Mouse (Mus musculus) frontal cortex, postnatal 36 days (tissue): ENCODE data around the gene Aldob.
"Not testable (repeated sequence)": the region's sequence is repeated elsewhere in the genome, so short reads cannot be mapped to it uniquely, and the experiment has no call there.

ENCODE experiments used
- DNase-seq, 2 experiments: peaks; one replicate each; pipeline ENCODE4 v3.0.0; 2022; ENCODE audit warnings: low spot score in 2 of 2

Gene Aldob

GRCm38 (mm10) chr4:49535675-49536294 is 13.6 kb downstream of the Aldob start:
- no peak for DNase-seq

DNA sequence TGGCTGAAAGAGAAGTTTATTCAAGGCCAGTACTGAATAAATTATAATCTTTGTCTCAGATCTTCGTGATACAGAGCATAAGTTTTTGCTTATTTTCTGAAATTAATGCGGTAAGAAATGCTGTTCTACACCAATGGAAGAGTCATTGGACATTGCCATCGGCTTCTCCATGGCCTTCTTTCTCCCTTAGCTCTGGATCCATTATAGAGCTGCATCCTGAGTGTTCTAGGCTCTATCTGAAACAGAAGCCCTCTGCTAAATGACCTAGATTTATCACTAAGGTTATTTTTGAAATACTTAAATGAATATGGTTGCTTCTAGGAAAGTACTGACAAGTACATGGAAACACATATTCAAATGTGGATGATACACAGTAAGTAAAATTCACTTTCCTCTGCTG is 14.3 kb downstream of the Aldob start:
- no peak for DNase-seq

DNA sequence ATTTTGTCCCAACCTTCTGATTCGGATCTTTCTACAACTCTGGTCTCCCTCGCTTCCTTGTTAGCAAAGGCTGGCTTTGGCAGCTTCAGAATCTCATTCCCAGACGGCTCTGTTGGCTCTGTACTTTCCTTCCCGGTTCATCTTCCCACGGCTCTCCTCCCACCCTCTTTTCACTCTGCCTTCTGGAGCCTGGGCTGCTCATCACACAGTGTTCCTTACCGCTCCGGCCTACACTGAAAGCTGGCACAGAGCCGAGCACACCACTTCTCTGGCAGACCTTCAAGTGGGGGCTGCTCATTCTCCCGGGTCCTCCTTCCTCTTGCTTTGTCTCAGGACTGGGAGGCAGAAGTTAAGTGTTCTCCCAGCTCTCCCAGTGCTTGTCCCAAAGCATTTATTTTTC is 26.8 kb downstream of the Aldob start:
- DNase-seq = peak; percentile 88 to 89

DNA sequence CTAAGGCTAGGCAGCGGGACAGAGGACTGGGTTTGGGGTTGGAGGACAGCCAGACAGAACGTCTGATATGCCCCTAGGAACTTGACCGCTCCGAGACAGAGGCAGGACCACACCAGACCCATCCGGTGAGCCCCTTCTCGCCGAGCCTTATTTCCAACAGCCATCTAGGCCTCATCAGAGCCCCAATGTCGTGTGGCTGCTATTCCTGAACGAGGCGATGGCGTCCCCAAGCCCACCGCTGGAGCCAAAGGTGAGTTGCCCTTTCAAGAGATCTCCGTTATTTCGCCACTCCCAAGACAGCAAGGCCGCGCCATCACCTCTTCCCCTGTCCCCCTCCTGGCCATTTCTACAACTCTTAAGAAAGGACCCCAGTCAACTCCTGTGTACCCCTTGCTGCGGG is 28.0 kb downstream of the Aldob start:
- no peak for DNase-seq

- peak; percentile 95 to 98 for DNase-seq
Observed at GRCm38 (mm10) chr4:49520572-49521340, 28.6 kb downstream of the Aldob start, which contains the start of the genes Mrpl50 and Zfp189. Gene Mrpl50, minus strand, starts transcription at chr4:49521093. Gene Zfp189, plus strand, starts transcription at chr4:49521176.

- no peak for DNase-seq
Observed at GRCm38 (mm10) chr4:49519476-49519875, 29.9 kb downstream of the Aldob start.

DNA sequence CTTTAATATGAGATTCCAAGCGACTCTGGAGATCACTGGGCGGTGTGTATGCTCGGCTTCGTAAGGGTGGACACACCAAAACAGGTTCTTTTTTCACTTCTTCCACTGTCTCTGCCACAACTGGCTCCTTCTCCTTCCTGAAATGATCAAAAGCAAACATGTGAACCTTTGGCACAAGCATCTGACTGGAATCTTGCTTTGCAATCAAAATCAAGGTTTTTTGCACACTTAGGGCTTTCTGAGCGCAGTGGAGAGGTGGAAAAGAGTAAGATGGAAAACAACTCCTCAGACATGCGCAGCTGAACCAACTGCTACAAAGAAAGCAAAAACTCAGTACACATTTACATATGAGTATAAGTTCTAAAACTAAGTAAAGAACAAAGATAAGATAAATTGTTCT is 34.9 kb downstream of the Aldob start:
- no peak for DNase-seq

DNA sequence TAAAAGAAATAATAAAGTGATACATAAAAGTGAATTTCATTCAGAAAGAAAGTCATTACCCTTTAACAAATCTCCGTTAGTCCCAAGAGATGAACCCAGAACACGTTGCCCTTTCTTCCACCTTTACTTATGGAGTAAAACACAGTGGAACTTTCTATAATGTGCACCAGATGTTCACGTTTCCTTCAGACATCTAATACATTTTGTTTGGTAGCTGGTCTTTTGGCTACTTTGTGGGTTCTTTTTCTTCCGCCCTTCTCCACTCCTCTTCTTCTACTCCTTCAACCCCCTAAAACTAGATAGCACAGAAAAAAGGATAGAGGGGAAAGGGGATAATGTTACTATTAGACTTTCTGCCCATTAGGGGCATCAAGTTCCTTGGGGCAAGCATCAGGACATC is 36.7 kb downstream of the Aldob start:
- no peak for DNase-seq

GRCm38 (mm10) chr4:49510236-49510835 is 39.0 kb downstream of the Aldob start:
- not testable (repeated sequence) for DNase-seq

DNA sequence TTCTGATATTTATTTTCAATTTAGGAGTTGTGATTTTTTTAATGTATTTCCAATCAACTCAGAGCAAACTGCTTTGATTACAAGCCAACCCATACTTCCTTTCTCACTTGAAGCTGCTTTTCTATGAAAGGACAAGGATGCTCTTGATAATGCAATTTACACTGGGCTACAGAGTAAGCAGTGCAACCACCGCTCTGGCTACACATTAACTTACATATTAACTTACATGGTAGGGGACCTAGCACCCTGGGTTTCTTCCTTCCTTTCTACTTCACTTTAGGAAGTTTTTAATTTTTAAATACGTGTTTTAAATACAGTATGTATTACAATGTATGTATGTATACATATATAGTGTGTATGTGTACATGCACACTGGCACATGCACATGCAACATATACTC is 40.2 kb downstream of the Aldob start:
- DNase-seq = no peak

DNA sequence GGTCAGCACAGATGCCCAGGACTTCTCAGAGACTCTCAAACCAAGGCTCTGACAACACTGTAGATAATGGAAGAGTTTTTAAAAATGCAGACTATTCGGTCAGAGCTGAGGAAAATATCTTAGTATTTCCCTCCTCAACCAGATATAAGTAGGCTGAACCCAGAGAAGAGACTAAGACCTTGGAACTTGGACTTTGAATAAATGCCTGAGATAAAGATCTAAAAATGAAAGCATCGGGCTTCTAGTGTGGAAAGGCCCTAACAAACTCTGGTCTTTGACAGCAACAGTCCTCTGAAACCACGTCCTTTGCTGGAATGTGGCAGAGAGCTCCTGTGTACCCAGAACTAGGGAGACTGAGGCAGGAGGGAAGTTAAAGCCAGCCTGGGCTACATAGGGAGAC is 43.0 kb downstream of the Aldob start, which contains the start of gene Baat:
Gene Baat, minus strand, starts transcription at position 172 of the 400 bp plus-strand sequence.
- DNase-seq = no peak

DNA sequence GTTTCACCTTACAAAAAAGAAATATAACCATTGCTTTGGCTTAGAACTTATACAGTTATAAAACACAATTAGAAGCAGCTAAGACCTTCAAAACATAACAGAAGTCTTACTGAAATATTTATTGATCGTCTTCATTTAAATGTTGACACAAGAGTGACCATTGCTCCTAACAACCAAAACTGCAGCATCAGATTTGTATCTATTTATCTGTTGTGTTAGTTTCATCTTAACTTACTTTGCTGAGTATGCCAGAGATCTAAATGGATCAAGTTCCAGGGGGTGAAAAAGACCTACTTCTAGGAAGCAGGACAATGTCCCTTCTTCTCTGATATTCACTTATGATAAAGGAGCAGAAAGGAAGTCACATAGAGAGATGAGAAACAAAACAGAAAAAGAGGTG is 45.8 kb downstream of the Aldob start:
- DNase-seq = no peak
